Mouse (Mus musculus) heart, adult 2 months (tissue): Measurements from ENCODE around the gene Methig1.

ENCODE experiments used
- CTCF ChIP-seq: fragments of 200-600 bp; IDR thresholded peaks from 2 replicates; pipeline ENCODE4 v1.8.1; 2022; ENCODE audit warnings: antibody characterized with exemption, mild to moderate bottlenecking, moderate library complexity
- POLR2A ChIP-seq: fragments of 200-500 bp; IDR thresholded peaks from 2 replicates; pipeline ENCODE4 v1.6.1; 2011; ENCODE audit warnings: mild to moderate bottlenecking, low read depth, low read length, control low read depth; ENCODE audit not compliant: insufficient read depth

DNA sequence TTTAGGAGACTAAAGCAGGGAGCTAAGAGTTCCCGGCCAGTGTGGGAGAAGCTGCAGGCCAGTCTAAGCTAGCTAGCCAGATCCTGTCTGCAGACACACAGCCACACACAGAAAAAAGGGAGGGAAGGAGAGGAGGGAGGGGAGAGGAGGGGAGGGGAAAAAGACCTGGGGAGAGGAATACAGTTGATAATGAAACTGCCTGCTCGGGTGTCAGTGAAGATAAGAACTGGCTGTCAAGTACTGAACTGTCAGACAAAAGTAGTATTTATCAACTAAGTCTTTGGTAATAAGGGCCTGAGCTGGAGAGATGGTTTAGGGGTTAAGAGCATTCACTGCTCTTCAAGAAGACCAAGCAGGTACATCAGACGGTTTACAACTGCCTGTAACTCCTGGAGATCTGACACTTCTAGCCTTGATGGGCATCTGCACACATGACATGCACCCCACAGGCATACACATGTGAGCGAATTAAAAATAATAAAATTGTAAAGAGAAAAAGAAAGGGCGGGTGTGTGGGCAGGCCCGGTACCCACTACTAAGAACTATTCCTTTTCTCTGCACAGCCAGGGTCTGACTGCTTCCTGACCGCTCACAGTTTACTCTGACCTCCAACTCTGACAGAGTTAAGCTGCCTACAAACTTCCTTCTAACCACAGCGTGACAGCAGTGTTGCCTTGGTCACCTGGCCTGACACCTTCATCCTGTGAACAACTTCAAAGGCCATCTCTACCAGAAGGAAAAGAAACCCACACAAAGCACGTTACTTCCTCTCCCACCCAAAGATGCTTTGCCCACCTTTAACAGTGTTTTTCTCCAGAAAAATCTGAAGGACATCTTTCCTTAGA is 67.2 kb downstream of the Methig1 start:
- TF ChIP-seq POLR2A, result no peak
- no peak for TF ChIP-seq CTCF
